Mouse (Mus musculus) megakaryocyte-erythroid progenitor cell, adult 5-6 weeks (primary cell): ENCODE data around the gene Lig1. TPM values are rescaled to one million over a fixed set of nuclear protein-coding genes. Genes with fewer than 3 reads are reported as not detected.

Source experiments
- ATAC-seq: replicated peaks from 2 replicates; pipeline ENCODE4 v1.8.0; 2016; ENCODE audit warnings: mild to moderate bottlenecking, inconsistent platforms; ENCODE audit not compliant: severe bottlenecking, poor library complexity, low FRiP score, low TSS enrichment
- total RNA-seq, 2 experiments: library from RNA; stranded (forward) in 1 of 2; stranded (reverse) in 1 of 2; fragments of 200-1000, 215-1000 nt in 1 of 2; fragments of >200 nt in 1 of 2; fragmentation: Nextera tagmentation in 1 of 2; gene quantifications; 2 replicates each; pipeline ENCODE4 v1.2.3; 2014 to 2017

Gene Lig1
- 164 and 210 TPM in 2 replicates for total RNA-seq (2014; fragmentation: Nextera tagmentation)
- 125 and 135 TPM in 2 replicates for total RNA-seq (2017)

DNA sequence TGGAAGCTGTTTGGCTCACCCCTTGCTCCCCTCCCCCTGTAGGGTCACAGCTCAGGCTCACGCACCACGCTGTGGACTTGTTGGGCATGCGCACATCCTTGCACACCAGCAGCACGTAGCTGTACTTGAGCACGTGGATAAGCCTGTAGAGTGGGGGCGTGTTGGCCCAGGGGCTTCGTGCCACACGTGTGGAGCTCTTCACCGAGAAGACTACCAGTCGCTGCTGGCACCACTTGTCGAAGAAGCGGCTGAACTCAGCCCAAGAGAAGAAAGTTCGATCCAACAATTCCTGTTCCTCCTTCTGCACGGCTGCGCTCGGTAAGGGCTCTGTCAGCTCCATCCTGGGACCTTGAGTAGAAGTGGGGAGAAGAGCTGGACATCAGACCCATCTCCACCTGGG is at the start of gene Lig1:
TSS of gene Lig1 (plus strand) at position 203 of the 400 bp plus-strand sequence.
- no peak for ATAC-seq

DNA sequence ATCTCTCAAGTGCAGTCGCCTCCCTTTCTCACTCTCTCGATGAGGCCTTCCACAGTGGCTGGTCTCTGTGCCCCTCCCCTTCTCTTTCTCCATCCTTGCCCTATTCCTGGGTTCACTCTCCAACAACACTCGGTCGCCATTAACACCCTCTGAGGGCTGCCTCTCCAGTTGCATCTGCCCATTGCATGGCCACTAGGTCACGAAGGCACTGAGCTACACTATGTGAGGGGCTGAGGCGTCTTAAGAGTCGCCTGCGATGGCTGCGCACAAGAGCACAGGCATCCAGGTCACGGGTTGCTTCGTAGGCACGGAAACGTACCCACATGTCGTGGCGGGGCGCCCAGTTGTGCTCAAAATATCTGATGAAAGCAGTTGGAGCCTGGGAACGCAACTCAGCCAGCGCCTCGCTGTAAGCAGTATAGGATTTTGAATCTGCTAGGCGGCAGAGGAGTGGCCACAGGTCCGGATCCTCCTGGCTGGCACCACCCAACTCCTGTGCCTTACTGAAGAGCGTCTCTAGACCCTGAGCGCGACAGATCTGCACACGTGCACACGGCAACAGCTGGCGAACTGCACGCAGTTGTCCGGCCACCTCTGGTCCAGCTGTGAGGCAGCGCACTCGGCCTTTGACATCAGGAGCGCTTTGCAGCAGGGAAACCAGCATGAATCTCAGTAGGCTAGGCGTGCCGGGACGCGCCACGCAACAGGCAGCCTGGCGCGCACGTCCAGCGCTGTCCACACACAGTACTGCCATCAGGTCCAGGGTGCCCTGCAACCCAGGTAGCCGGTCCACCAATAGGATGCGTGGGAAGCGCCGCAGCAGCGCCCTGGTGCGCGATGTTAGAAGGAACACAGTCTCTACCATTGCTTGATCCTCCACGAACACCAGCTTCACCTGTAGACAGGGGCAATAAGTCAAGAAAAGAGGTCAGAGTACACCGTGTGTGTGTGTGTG is 16.1 kb upstream of the Lig1 start:
- 0 out of 2 replicates have a peak, but pooled peaks have one; percentile 26 for ATAC-seq

DNA sequence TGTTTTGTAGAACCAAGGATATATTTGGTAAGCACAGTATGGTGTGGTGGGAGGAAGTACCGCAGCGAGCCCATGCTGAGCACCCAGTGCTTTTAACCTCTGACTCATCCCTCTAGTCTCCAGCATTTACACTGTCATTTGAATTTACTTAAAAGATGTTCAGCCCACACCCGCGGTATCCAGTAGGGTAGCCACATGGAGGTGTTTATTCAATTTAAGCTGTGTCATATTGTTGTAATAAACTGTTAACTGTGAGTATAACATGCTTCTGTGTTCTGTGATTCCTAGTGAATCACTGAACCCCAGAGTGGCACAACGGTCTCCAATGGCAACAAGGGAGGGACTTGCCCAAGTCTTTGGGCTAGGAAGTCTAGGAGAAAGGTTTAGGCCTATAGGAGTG is 13.2 kb upstream of the Lig1 start:
- ATAC-seq: no peak

DNA sequence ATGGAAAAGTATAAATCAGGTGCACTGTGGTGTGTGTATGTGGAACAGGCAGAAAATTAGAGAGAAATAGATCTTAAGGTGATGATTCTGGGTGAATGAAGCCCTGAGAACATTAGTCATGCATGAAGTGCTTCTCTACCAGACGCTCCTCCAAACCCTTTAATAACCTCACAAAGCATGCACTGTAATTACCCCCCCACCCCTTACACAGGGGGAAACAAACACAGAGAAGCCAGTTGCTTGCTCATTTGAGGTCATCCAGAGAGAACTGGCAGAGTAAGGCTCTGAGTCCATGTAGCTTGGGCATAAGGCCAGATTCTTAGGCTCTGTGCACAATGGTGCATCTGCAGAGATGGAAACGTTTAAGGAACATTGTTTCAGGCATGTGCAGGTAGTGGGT is 12.7 kb upstream of the Lig1 start:
- ATAC-seq: no peak

DNA sequence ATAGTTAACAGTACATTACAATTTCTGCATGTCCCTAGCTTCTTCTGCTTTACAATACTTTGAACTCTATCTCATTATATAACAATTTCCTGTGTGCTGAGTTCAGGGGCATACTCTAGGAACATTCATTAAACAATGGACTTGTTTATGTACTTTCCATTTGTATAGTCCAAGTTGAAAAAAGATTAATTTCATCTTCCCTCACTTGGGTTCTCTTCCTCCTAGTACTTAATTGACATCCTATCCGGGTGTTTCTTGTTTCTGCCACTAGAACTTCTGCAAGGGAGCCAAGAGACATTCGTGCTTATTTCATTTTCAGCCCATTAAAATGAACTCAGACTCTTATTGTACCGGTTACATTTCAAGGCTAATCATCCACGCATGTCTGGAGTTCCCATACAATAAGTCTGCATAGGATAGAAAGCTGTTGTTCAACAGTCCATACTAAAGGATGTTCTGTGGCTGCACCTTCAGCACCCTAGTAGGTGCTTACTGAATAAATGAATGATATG is 8.3 kb upstream of the Lig1 start:
- no peak for ATAC-seq

DNA sequence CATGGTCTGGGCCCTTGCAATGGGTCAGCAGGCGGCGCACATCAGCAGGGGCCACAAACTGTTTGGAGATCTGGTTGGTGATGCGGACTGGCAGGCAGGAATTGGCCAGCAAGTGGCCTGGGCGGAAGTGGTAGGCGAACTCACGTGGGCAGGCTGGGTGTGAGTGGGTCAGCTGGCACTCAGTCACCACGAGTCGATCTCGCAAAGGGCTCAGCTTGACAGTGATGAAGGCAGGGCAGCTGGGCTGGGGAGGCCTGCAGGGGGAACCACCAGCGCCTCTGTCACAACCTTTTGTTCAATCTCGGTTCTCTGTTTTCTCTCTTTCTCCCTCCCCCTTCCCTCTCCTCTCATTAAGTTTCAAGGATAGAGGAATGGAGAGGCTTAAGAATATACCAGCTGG is 7.7 kb upstream of the Lig1 start:
- ATAC-seq: no peak

DNA sequence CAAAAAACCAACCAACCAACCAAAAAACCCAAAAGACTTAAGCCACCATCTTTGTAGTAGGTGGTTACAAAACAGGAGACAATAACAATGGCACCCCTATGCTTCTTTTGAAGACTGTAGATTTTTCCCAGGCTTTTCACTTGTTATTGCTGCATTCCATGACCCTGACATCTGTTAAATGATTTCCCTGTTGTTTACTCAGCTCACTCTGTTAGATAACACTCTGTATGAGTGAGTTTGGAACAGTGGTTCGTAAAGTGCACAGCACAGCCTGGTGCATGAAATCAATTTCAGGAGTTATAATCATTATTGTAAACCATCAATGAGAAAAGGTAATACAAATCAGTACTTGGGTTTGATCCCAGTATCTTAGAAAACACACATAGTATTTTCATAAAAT is 5.4 kb upstream of the Lig1 start:
- ATAC-seq: no peak

DNA sequence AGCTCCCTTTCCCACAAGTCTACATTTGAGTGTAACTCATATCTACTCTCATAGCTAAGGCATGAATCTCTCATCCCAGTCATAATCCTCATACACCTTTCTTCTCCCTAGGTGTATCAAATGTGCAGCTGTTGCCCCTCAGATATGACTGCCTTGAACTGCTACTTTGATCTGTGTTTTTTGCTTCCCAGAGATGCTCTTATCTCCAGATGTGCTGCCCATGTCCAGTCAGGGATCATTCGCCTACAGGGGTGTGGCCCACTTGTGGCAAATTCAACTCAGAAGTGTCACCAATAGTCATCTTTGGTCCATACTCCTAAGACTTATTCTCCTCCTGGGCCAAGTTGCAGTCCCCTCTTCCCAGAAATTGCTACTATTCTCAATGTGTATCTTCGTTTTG is 750 bp downstream of the Lig1 start:
- peak; percentile 9 for ATAC-seq

DNA sequence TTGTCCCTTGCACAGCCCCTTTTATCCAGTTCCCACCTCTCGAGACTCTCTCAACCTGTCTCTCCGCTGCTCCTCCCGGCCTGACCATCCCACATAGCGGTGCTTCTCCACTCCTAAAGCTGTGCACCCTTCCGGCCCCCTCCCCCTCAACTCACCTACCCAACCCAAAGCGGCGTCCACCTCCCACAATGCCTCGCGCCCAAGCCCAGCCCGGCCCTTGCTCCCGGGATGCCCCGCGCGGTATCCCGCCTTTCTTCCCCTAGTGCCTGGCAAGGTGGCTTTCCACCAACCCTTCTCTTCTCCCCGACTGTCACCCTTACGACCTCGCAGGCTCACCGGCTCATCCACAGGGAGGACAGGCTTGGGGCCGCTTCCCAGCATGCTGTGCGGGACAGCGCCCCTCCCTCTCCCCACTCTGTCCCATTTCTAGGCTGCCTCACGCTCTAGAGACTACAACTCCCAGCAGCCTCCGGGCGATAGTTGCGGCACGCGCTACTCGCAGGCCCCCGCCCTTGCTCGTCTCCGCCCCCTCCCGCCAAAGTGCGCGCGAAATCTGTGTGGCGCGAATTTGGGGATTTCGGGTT is 1.3 kb downstream of the Lig1 start, which contains the start of gene Zswim9:
TSS of gene Zswim9 (minus strand) at position 414 of the 584 bp plus-strand sequence.
- ATAC-seq: peak; percentile 96

DNA sequence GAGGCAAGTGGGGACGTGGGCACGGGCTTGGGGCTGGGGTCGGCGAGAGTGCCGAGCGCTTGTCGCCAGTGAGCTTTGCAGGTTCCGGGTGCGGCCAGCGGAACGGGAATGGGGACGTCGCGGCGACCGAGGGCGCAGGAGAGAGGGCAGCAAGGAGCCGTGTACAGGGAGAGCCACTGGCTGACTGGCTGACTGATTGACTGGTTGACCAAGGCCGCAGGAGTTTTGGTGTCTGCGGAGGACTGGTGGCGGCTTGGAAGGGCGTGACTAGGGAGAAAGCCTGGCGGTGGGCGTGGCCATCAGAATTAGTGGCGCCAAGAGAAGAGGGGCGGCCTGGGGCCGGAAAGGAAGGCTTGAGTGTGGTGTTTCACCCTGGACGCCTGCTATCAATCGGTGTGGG is 1.9 kb downstream of the Lig1 start:
- peak; percentile 74 for ATAC-seq

DNA sequence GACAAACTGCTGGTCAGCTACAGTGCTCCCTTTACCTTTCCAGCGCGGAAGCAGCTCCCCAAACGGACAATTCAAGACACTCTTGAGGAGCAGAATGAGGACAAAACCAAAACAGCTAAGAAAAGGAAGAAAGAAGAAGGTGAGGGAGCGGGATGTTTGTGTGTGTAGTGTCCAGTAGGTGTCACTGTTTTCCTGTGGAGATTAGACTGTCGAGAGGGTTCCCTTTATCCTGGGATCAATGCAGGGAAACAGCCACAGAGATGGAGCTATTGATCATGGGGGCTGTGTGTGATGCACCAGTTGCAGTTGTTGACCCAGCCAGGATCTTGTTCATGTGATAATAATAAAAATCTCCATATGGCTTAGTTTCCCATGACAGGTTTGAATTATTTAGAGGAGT is 11.5 kb downstream of the Lig1 start:
- peak; percentile 80 for ATAC-seq

DNA sequence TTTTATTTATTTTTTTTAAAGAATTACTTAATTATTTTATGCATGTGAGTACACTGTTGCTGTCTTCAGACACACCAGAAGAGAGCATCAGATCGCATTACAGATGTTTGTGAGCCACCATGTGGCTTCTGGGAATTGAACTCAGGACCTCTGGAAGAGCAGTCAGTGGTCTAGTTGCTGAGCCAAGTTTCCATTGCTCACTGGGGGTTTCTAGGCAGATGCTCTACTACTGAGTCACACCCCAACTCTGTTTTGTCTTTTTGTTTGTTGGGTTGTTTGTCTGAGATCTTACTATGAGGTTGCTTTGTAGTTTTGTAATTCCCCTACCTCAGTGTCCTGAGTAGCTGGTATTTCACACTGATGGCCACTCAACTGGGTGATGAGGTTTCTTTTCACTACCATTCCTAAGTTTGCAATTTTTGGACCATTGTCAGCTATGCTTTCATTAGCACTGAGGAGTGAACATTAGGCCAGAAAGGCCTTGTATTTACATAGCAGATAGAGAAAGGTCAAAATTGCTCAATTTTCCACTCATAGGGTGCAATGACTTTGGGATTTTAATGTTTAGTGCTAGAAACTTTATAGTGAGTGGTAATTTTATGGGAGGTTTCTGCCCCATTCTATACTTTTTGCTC is 13.1 kb downstream of the Lig1 start:
- no peak for ATAC-seq

DNA sequence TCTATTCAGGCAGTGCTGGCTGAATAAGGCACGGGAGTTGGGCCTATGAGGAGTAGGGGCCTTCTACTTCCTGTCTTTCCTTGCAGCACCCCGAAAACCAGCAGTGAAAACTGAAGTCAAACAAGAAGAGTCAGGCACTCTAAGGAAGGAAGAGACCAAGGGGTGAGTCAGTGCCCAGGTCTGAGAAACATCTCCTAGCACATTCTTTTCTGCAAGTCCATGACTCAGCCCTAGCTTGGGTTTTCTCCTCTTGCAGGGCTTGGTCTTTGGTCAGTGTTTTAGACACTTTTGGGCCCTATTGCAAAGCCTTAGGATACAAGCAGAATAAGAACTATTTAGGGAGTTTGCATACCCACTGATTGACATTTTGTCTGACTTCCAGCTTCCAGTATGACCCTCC is 14.3 kb downstream of the Lig1 start:
- ATAC-seq: no peak

DNA sequence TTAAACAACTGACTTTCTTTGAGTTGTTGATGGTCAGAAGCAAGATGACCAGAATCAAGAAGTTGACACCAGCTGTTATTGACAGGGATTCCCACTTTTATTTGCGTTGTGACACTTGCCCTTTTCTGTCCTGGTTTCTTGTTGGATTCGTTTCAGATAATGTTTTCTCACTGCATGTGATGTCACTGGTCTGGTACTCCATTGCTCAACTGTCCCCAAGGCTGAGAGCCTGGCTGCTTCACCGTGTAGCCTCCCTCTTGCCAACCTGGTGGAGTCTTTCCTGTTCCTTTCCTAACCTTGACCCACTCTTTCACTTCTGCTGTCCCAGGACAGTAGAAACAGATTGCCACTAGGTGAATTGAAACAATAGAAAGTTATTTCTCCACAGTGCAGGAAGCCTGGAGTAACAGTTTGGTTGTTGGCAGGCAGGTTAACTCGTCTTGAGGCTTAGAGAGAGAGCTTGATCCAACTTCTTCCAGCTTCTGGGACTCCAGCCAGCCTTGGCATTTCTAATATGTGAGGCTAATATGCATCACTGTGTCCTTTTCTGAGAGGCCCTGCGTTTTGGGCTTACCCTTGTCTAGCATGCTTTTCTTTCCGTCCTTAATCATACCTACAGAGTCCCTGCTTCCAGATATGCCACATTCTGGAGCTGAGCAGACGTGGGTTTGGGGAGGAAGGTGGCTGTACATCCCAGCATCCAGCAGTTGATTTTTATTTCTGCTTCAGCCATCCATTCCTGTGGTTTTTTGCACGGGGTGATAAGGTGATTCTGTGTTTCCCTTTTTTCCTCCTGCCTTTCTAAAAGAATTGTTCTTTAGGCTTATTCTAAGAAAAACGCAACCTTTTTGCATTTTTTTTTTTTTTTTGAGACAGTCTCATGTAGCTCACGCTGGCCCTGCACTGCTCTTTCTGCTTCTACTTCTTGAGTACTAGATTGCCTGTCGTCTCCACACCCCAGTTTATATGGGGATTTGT is 17.1 kb downstream of the Lig1 start:
- no peak for ATAC-seq

DNA sequence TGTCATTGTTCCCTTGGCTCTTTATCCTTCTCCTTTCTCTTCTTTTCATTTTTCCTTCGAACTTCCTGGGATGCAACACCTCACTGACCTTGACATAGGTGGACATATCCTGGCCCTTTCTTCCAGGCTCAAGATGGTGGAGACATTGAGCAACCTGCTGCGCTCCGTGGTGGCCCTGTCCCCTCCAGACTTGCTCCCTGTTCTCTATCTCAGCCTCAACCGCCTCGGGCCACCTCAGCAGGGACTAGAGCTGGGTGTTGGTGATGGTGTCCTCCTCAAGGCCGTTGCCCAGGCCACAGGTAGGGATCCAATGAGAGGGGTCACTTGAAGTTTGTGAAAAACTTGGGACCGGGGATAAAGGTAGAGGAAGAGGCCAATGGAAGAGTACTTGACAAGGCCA is 18.2 kb downstream of the Lig1 start:
- ATAC-seq: no peak

DNA sequence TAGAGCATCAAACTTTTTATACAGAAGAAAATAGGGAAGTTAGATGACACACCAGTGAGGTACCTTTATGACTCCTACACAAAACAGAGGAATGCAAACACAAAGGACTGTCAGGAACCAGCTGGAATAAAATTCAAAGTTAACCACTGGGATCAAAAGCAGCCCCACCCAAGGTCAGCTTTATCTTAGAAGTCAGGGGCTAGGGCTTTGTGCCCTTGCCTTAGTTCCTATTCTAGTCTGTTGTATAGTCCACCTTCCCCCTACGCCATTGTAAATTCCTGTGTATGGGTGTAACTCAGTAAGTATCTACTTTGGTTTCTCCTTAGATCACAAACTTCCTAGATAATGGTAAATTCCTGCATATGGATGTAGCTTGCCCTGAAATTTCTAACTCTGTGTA is 20.6 kb downstream of the Lig1 start:
- no peak for ATAC-seq

DNA sequence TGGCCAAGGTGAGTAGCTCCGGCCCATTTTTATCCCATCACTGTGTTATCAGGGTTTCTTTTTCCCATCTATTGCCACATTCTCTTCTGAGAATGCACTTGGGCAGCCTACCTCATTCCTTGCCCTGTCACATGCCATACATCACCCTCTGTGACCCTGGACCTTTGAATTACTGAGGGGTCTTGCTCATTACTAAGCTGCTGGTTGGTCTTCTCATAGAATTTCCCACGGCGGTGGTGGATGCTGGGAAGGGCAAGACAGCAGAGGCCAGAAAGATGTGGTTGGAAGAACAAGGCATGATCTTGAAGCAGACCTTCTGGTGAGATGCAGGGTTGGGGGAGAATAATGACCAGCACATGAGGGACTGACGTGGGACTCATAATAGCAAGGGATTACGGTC is 21.7 kb downstream of the Lig1 start:
- no peak for ATAC-seq

DNA sequence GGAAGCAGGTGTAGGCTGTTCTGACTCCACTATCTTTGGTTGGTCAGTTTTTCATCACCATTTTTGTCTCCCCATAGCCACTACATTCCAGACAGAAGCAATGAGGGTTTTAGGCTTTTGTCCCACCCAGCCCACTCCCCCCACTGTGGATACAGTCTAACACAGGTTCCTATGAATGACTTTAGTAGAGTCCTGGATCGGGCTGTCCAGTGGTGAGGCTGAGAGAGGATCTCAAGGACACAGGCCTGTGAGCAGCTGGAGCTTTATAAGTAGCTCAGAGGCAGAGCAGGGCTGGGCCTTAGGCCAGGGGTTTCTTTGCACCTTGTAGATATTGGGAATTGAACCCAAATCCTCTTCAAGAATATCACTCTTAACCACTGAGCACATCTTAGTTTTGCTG is 24.6 kb downstream of the Lig1 start:
- ATAC-seq: no peak

DNA sequence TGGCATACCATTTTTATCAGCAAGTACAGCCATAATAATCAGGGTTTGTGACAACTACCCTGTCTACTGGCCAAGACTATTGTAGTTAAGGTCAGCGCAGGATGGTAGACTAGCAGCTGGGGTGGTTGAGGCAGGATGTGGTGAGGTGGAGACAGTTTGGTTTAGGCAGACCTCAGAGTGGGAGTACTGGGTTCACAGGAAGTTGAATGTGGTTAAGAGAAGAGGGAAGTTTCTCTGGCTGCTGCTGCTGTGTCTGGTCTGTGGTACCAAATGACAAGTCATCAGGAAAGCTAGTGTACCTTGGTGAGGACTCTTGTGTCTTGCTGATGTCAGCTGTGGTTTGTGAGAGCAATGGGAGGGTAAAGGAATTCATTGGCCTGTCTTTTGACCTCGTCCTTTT is 25.7 kb downstream of the Lig1 start:
- ATAC-seq: peak; percentile 68
